Mouse (Mus musculus) kidney, embryonic 16.5 days (tissue): ENCODE measurements around the gene Jpt1. TPM values are rescaled to one million over a fixed set of nuclear protein-coding genes. Genes with fewer than 3 reads are reported as not detected.

Experiments used
- ATAC-seq: fragments of 200-750 bp; cut with Nextera tagmentation; 2 replicates; pipeline ENCODE4 v1.8.0; 2017; ENCODE audit warnings: moderate TSS enrichment; ENCODE audit not compliant: low FRiP score, low TSS enrichment
- H3K27ac ChIP-seq: fragments of 300-500 bp; sonication (generic); 2 replicates; pipeline ENCODE4 v1.5.1; 2014; ENCODE audit warnings: low read length
- H3K27me3 ChIP-seq: fragments of 300-500 bp; sonication (generic); 2 replicates; pipeline ENCODE4 v1.6.1; 2014; ENCODE audit warnings: low read length, control low read depth, mixed read lengths; ENCODE audit not compliant: insufficient read depth
- H3K36me3 ChIP-seq: fragments of 300-500 bp; sonication (generic); 2 replicates; pipeline ENCODE4 v1.6.1; 2014; ENCODE audit warnings: low read length, control low read depth, mixed read lengths; ENCODE audit not compliant: insufficient read depth
- H3K4me1 ChIP-seq: fragments of 300-500 bp; sonication (generic); 2 replicates; pipeline ENCODE4 v1.6.1; 2014; ENCODE audit warnings: low read length, control low read depth, mixed read lengths; ENCODE audit not compliant: insufficient read depth
- H3K4me2 ChIP-seq: fragments of 300-500 bp; sonication (generic); replicated peaks from 2 replicates; pipeline ENCODE4 v1.6.1; 2014; ENCODE audit warnings: low read depth, low read length
- H3K4me3 ChIP-seq: fragments of 300-500 bp; sonication (generic); 2 replicates; pipeline ENCODE4 v1.5.1; 2014; ENCODE audit warnings: mild to moderate bottlenecking, low read length
- H3K9ac ChIP-seq: fragments of 300-500 bp; sonication (generic); replicated peaks from 2 replicates; pipeline ENCODE4 v1.6.1; 2014; ENCODE audit warnings: low read length
- H3K9me3 ChIP-seq: fragments of 300-500 bp; sonication (generic); 2 replicates; pipeline ENCODE4 v1.6.1; 2016; ENCODE audit warnings: low read length, control low read depth
- WGBS: fragments of 180-500 bp; shearing (Covaris S2); extraction: QIAGEN DNeasy Blood & Tissue Kit; methylation state at CpG from one replicate; pipeline ENCODE4 v1.1.7; 2014; 5-methylcytosine and 5-hydroxymethylcytosine counted together
- polyA plus RNA-seq: library from polyadenylated mRNA; unstranded; fragments of >200 nt; fragmentation: Nextera tagmentation; extraction: Ambion mirVana; gene quantifications from 2 replicates; pipeline ENCODE4 v1.2.1, GENCODE M21; 2015

Jpt1 gene
- 457 and 461 TPM in 2 replicates for polyA plus RNA-seq

GRCm38 (mm10) chr11:115514238-115514663 is at the start of gene Jpt1:
Jpt1 (minus strand) TSS chr11:115514387.
- no peaks in the 10 kb centered on the region for H3K9me3 ChIP-seq
- H3K27me3 ChIP-seq: no peaks in the 10 kb centered on the region
- peak within 1 kb of the TSS; percentile 85 for H3K27ac ChIP-seq
- no peaks in the 10 kb centered on the region for H3K36me3 ChIP-seq
- 0% methylated on average over 24 of the region's 24 CpGs for WGBS
- H3K4me2 ChIP-seq: peak within 1 kb of the TSS; percentile 70
- H3K9ac ChIP-seq: peak within 1 kb of the TSS; percentile 98
- peak; percentile 98 for ATAC-seq
- peak within 1 kb of the TSS; percentile 97 for H3K4me3 ChIP-seq
- peaks cover 38% of the 10 kb centered on the region for H3K4me1 ChIP-seq

GRCm38 (mm10) chr11:115563406-115563805 is 49.2 kb upstream of the Jpt1 start:
- Histone ChIP-seq H3K27ac (peak overlapping the region; percentile 81), H3K4me1 (peaks cover 10% of the 10 kb centered on the region), H3K36me3 (peaks cover 20% of the 10 kb centered on the region), H3K27me3 (no peaks in the 10 kb centered on the region), H3K9ac (peak overlapping the region; percentile 75), H3K9me3 (no peaks in the 10 kb centered on the region), H3K4me2 (peak overlapping the region; percentile 67), H3K4me3 (peak overlapping the region; percentile 92)
- WGBS: 48% methylated on average over 4 of the region's 4 CpGs
- no peak for ATAC-seq

GRCm38 (mm10) chr11:115555717-115556116 is 41.5 kb upstream of the Jpt1 start:
- H3K27me3 ChIP-seq: no peaks in the 10 kb centered on the region
- ATAC-seq: no peak
- H3K4me2 ChIP-seq: no peak overlapping the region
- no peak overlapping the region for H3K9ac ChIP-seq
- no peaks in the 10 kb centered on the region for H3K9me3 ChIP-seq
- H3K4me1 ChIP-seq: no peaks in the 10 kb centered on the region
- no peaks in the 10 kb centered on the region for H3K36me3 ChIP-seq
- WGBS: 80% methylated on average over 17 of the region's 17 CpGs
- no peak overlapping the region for H3K4me3 ChIP-seq
- H3K27ac ChIP-seq: no peak overlapping the region

- no peak overlapping the region for H3K27ac ChIP-seq
- peaks cover 5% of the 10 kb centered on the region for H3K9me3 ChIP-seq
- H3K4me3 ChIP-seq: no peak overlapping the region
- H3K27me3 ChIP-seq: no peaks in the 10 kb centered on the region
- no peak overlapping the region for H3K4me2 ChIP-seq
- ATAC-seq: no peak
- H3K36me3 ChIP-seq: no peaks in the 10 kb centered on the region
- no peak overlapping the region for H3K9ac ChIP-seq
- WGBS: 65% methylated on average over 4 of the region's 4 CpGs
- no peaks in the 10 kb centered on the region for H3K4me1 ChIP-seq
These were observed 38.6 kb upstream of the Jpt1 start for GRCm38 (mm10) chr11:115552783-115553182.

GRCm38 (mm10) chr11:115543571-115543970 is 29.4 kb upstream of the Jpt1 start:
- Histone ChIP-seq H3K36me3 (no peaks in the 10 kb centered on the region), H3K9ac (no peak overlapping the region), H3K4me2 (no peak overlapping the region), H3K4me1 (no peaks in the 10 kb centered on the region), H3K9me3 (no peaks in the 10 kb centered on the region), H3K27ac (no peak overlapping the region), H3K27me3 (no peaks in the 10 kb centered on the region), H3K4me3 (no peak overlapping the region)
- WGBS: 60% methylated on average over 4 of the region's 4 CpGs
- no peak for ATAC-seq

GRCm38 (mm10) chr11:115538045-115538444 is 23.9 kb upstream of the Jpt1 start:
- no peak overlapping the region for H3K4me2 ChIP-seq
- peaks cover 10% of the 10 kb centered on the region; the same call in 1 of the 2 replicates for H3K36me3 ChIP-seq
- ATAC-seq: no peak
- no peak overlapping the region for H3K9ac ChIP-seq
- H3K9me3 ChIP-seq: no peaks in the 10 kb centered on the region
- H3K27ac ChIP-seq: no peak overlapping the region
- WGBS: 68% methylated on average over 2 of the region's 2 CpGs
- no peaks in the 10 kb centered on the region for H3K27me3 ChIP-seq
- no peak overlapping the region for H3K4me3 ChIP-seq
- peaks cover 13% of the 10 kb centered on the region for H3K4me1 ChIP-seq

- peak overlapping the region; percentile 54; the same call in 1 of the 2 replicates for H3K4me2 ChIP-seq
- peaks cover 20% of the 10 kb centered on the region for H3K36me3 ChIP-seq
- no peak overlapping the region for H3K9ac ChIP-seq
- H3K27ac ChIP-seq: peak overlapping the region; percentile 100
- H3K9me3 ChIP-seq: no peaks in the 10 kb centered on the region
- ATAC-seq: 0 out of 2 replicates have a peak, but pooled peaks have one; percentile 20
- no peaks in the 10 kb centered on the region for H3K27me3 ChIP-seq
- WGBS: 81% methylated on average over 10 of the region's 10 CpGs
- peaks cover 13% of the 10 kb centered on the region for H3K4me1 ChIP-seq
- no peak overlapping the region for H3K4me3 ChIP-seq
These were observed 22.8 kb upstream of the Jpt1 start for GRCm38 (mm10) chr11:115536856-115537568.

GRCm38 (mm10) chr11:115536038-115536681 is 22.0 kb upstream of the Jpt1 start, which contains the start of gene Sumo2:
Sumo2 (minus strand) TSS chr11:115536276.
- no peaks in the 10 kb centered on the region for H3K9me3 ChIP-seq
- H3K4me2 ChIP-seq: peak within 1 kb of the TSS; percentile 57
- H3K4me3 ChIP-seq: peak within 1 kb of the TSS; percentile 96
- ATAC-seq: peak; percentile 93
- peak within 1 kb of the TSS; percentile 99 for H3K9ac ChIP-seq
- peak within 1 kb of the TSS; percentile 100 for H3K27ac ChIP-seq
- peaks cover 29% of the 10 kb centered on the region for H3K36me3 ChIP-seq
- WGBS: under 1% methylated on average over 62 of the region's 70 CpGs
- H3K4me1 ChIP-seq: peaks cover 13% of the 10 kb centered on the region
- H3K27me3 ChIP-seq: no peaks in the 10 kb centered on the region

- Histone ChIP-seq H3K9ac (peak overlapping the region; percentile 99), H3K9me3 (no peaks in the 10 kb centered on the region), H3K4me3 (peak overlapping the region; percentile 96), H3K27ac (peak overlapping the region; percentile 100), H3K4me2 (peak overlapping the region; percentile 57), H3K36me3 (peaks cover 30% of the 10 kb centered on the region), H3K27me3 (no peaks in the 10 kb centered on the region), H3K4me1 (peaks cover 13% of the 10 kb centered on the region)
- peak; percentile 77 for ATAC-seq
- WGBS: under 1% methylated on average over 43 of the region's 84 CpGs
These were observed 21.3 kb upstream of the Jpt1 start for GRCm38 (mm10) chr11:115535401-115536037.
